Mouse (Mus musculus) ovary, adult 18-20 months (tissue): Measurements from ENCODE around the gene Pigm.

Source experiments
- DNase-seq: peaks from one replicate; pipeline ENCODE4 v3.0.0; 2022; ENCODE audit warnings: low spot score, mixed read lengths

Pigm gene

GRCm38 (mm10) chr1:172376198-172376667, at the start of gene Pigm:
Gene Pigm (plus strand): TSS chr1:172376546.
- peak; percentile 96 for DNase-seq

- DNase-seq, result no peak
Observed at GRCm38 (mm10) chr1:172326684-172327083, 49.7 kb upstream of the Pigm start.

- DNase-seq, result no peak
Observed at GRCm38 (mm10) chr1:172327206-172328001, 48.9 kb upstream of the Pigm start.

DNA sequence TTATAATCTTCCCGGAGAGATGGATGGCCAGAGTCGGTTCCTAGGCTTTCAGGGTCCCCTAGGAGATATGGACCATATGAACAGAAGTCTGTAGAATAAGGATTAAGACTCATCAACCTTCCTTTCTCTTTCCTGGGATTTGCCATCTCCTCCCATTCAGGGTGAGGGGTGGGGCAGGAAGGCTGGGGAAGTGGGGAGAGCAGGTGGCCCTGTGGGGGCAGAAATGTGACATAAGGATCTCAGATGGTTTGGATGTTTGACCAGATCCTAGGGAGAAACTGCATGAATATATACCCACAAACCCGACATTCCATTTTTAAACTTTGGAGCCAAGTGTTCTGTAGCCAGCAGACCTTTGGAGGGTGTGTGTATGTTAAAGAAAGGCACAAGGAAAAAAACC, 48.3 kb upstream of the Pigm start:
- DNase-seq, result no peak

- DNase-seq, result no peak
Observed at GRCm38 (mm10) chr1:172328461-172328860, 47.9 kb upstream of the Pigm start.

DNA sequence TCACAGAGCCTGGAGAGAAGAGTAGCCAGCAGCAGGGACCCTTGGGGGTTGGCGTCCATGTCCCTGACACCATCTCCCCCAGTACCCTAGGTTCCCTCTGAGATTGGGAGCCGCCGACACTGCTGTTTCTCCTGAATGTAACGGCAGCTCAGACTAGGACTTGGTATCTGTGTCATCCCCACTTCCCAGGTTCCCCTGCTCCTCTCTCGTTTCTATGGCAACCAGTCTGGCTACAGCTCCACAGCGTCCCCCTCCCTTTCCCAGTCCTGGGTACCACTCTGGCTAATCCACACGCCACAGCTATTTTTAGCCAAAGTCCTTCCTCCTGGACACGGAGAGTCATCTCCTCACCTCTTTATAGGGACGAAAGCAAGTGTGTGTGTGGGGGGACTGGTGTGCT, 47.2 kb upstream of the Pigm start, which contains the start of gene Kcnj9:
TSS of gene Kcnj9 (minus strand) at position 188 of the 400 bp plus-strand sequence.
- DNase-seq, result no peak

GRCm38 (mm10) chr1:172329616-172330015, 46.7 kb upstream of the Pigm start:
- no peak for DNase-seq

DNA sequence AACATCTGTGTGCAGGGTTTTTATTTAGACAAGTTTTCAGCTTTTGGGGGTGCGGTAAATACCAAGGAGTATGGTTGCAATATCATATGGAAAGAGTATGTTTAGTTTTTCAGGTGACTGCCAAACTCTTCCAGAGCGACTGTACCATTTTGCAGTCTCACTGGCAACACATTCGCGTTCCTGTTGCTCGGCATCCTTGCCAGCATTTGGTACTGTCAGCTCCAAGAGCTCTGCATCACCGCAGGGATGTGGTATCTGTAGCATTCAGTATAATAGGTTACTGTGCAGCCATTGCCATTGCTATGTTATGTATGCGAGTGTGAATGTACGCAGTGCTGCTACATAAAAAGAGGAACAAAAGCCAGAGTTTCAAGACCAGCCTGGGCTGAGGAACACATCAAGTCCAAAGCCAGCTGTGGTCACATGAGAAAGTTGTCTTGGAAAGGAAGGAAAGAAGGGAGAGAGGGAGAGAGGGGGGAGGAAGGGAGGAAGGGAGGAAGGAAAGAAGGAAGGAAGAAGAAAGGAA, 44.9 kb upstream of the Pigm start:
- no peak for DNase-seq

GRCm38 (mm10) chr1:172332925-172333324, 43.4 kb upstream of the Pigm start:
- no peak for DNase-seq

- no peak for DNase-seq
Observed at GRCm38 (mm10) chr1:172333512-172333911, 42.8 kb upstream of the Pigm start.

- DNase-seq, result no peak
Observed at GRCm38 (mm10) chr1:172335804-172336203, 40.5 kb upstream of the Pigm start.

DNA sequence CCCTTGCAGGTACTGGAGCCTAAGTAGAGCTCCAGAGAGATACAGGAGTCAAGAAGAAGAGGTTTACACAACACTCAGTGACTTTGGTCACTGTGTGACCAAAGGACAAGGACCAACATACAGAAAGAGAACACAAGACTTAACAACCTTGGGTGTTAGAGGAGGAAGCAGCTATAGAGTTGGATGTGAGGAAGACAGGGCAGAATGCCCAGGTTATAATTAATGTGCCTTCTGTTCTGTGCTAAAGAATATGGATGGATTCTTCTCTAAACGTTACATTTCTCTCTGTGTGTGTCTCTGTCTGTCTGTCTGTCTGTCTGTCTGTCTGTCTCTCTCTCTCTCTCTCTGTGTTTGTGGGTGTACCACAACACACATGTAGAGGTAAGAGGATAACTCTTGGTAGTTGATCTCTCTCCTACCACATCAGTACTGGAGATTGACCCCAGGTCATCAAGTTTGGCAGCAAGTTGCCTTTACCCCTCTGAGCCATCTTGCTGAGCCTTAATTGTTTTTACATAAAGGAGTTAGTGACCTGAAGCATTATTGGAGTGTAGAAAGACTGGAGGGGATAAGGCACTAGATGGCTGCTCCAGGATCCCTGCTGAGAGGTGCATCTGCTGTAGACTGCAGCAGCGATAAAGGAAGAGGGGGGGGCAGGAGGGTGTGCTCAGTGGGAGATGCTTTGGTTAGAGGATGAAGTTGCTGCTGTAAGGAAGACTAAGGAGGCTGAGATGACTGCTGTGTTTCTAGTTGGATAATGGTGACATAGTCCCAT, 38.7 kb upstream of the Pigm start:
- DNase-seq, result no peak

GRCm38 (mm10) chr1:172340729-172341321, 35.5 kb upstream of the Pigm start, which contains the start of gene Kcnj10:
Gene Kcnj10 (plus strand): TSS chr1:172341210.
- DNase-seq, result peak; percentile 54

- DNase-seq, result no peak
Observed at GRCm38 (mm10) chr1:172341386-172341785, 35.0 kb upstream of the Pigm start.

DNA sequence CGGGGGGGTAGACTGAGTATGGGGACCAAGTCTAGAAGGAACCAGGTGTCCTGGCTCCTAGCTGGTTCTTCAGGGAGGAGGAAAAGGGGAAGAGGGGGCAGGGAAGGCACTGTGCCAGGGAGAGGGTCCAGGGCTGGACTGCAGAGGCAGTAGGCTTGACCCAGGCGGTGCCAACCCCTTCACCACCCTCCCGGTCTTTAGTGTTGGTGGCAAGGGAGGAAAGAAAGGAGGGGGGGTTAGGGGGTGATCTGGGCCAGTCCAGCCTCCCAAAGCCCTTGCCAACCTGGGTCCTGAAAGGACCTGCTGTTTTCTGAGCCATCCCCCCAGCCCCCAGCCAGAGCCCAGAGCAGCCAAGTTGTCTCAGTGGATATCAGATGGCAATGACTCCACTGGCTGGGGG, 33.6 kb upstream of the Pigm start:
- no peak for DNase-seq

- DNase-seq, result no peak
Observed at GRCm38 (mm10) chr1:172343914-172344313, 32.4 kb upstream of the Pigm start.

DNA sequence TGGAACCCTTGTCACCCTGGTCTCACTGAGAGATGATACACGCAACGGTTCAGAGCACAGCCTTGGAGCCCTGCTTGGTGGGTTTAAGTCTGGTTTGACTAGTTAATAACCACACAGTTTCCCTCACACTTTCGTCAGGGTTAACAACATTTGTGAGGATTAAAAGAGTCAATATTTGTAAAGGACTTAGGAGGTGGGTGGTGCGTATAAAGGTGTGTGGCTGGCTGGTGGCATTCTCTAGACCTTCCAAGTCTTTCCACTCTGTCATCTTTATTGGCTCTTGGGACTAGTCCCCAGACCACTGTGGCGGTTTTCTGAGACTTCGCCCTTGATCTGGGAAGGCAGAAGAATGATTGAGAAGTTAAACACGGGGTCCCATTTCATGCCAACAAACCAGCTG, 31.5 kb upstream of the Pigm start:
- no peak for DNase-seq

GRCm38 (mm10) chr1:172346707-172347106, 29.6 kb upstream of the Pigm start:
- no peak for DNase-seq

DNA sequence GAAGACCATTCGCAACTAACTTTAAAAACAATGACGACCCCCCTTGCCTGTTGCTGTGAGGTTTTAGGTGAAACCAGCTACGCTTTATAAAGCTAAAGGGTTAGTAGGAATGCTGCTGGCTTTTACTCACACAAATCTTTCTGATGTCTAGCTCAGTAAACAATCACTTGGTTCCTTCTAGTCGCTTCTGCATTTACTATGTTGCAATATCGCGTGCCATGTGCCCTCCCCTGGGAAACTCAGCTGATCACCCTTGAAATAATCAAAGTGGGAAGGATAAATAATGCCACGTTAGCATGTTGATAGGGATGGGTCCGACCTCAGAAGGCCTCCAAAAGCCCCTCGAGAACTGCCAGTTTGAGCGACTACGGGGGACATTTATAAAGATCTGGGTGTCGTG, 29.0 kb upstream of the Pigm start:
- no peak for DNase-seq

GRCm38 (mm10) chr1:172349504-172349903, 26.8 kb upstream of the Pigm start:
- no peak for DNase-seq

DNA sequence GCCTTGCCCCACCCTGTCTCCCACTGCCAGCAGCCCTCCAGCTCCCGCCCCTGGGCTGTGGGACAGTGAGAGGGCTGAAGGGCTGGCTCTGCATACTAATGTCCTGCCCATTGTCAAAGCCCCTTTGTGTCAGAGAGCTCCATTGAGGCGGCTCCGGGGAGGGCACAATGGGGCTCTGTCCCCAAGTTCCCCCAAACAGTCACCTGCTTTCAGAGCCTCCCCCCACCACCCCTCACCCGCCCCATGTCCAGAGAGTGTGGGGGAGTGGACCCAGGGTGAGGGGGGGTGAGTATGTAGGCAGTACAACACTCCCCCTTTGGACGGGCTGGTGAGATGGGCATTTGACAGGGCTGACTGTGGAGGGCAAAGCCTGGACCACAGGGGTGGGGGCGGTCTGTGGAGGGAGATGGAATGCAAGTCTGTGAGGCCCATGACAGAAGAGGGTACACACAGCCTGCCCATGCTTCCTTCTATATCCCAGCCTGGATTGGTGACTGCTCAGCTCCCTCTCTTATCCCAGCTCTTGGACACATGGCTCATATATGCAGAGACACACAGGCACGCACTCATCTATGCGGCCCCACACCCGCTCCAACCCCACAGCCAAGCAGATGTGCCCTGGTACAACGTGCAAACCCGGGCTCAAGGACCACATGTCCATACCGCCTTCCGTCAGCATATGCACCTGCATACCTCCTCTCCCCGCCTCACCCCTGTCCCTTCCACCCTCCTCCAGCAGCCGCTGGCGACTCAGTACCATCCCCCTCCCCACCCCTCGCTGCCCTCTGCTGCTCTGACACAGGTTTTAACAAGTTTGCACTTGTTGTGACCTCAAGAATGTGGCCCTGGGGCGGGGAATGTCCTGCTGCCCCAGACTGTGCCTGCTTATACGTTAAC, 26.2 kb upstream of the Pigm start:
- DNase-seq, result no peak
